ENCODE assay signal across 15 mouse cellular contexts in genomic region chr6:32739162-32739745, GRCm38 (mm10).
A peak's percentile ranks its signal among the peaks of the same experiment; 100 is the strongest.
DNase-seq lines count a peak whose midpoint lies in the region.
"Had no signal": no experiment of that assay in that cellular context is flagged by ENCODE, and none has a peak within 500 bp of the region (broad histone marks: within the 10 kb centered on the region; RNA-seq: fewer than 3 reads in every experiment).

No protein-coding gene starts in this region.

- peak; percentile 46 for DNase-seq in left cerebral cortex, adult 11 months (ENCODE audit: low spot score)
- no peak for DNase-seq in left cerebral cortex, postnatal 10 days (ENCODE audit: extremely low spot score in 1 of 2, low spot score in 2 of 2)
- peak; percentile 16 to 27 for DNase-seq in frontal cortex, postnatal 10 days (ENCODE audit: low spot score in 2 of 2)
- DNase-seq in left cerebral cortex, postnatal 4 days: peak; percentile 11
- DNase-seq in thymus, postnatal 25 days: no peak
- no peak for DNase-seq in spleen, postnatal 14 days (ENCODE audit: low spot score in 2 of 2)
- DNase-seq in lung, postnatal 25 days (ENCODE audit: low spot score): no peak
- DNase-seq: cerebellum, adult 11 months; gastrocnemius, postnatal 10 days; heart, adult 18-20 months; heart, postnatal 4 days; kidney, adult 18-20 months; kidney, postnatal 14 days; lung, embryonic 14.5 days; retina, postnatal 1 day had no signal

- intact Hi-C loops in left cerebral cortex, postnatal 10 days (cut with DNase I): no loop called here
- intact Hi-C loops in left cerebral cortex, postnatal 4 days (cut with DNase I): no loop called here

Comparison
In these comparisons a context has a peak if more than half of its experiments do, and no peak if none do; other contexts are left out.
1. DNase-seq: peak in left cerebral cortex, adult 11 months (single experiment), frontal cortex, postnatal 10 days (2 of 2) and left cerebral cortex, postnatal 4 days (single experiment); none in left cerebral cortex, postnatal 10 days (0 of 2), thymus, postnatal 25 days (single experiment), spleen, postnatal 14 days (0 of 2) and lung, postnatal 25 days (single experiment).